Mouse (Mus musculus): ENCODE measurements around the gene Ccdc60. TPM values are rescaled to one million over a fixed set of nuclear protein-coding genes. Genes with fewer than 3 reads are reported as not detected.

Gene Ccdc60
- not detected in 2 replicates for polyA plus RNA-seq (2015; fragmentation: Nextera tagmentation; extraction: Ambion mirVana)

DNA sequence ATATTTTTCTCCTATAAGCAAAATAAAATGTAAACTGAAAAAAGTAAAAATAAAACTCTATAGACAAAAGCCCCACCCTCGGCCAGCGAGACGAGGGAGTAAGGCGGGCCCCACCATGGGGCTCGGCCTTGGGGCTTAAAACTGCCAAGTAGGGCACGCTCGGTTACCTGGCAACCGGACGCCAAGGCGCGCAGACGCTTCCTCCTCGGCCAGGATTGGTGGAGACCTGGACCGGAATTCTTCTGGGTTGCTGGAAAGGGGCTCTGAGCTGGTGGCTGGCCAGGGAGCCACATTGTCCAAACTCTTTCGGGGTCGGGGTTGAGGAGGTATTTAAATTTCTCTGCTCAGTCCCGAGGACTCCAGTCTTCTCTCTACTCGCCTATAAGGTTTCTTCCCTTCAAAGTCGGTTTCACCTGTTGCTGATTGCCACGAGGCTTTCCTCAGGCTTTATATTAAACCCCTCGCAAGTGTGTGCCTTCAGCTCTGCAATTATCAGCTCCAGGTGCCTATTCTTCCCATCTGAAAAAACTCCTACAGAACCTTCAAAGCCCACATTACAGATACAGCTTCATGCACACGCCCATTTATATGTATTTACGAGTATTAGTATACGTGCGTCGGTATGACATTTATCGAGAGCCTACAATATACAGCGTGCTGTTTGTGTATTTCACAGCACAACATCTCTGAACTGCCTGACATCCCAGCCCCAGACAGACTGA lies at the start of gene Ccdc60:
Gene Ccdc60 (minus strand): TSS at position 137 of the 722 bp plus-strand sequence.
- H3K27me3 ChIP-seq (ENCODE audit: control insufficient read depth, insufficient read depth, low read depth, low read length) = no peaks in the 10 kb centered on the region; the same call in 1 of the 2 replicates
- H3K4me3 ChIP-seq (ENCODE audit: low read depth, low read length) = no peak within 1 kb of the TSS
- ATAC-seq (ENCODE audit: low read depth) = no peak
- no peak within 1 kb of the TSS for H3K27ac ChIP-seq (ENCODE audit: low read length)
- WGBS (ENCODE audit: insufficient replicate concordance) = 3% methylated on average over 28 of the region's 28 CpGs
- H3K36me3 ChIP-seq (ENCODE audit: control insufficient read depth, insufficient read depth) = no peaks in the 10 kb centered on the region
- no peak within 1 kb of the TSS for H3K9ac ChIP-seq (ENCODE audit: low read depth, low read length)
- no peaks in the 10 kb centered on the region for H3K9me3 ChIP-seq (replicated peaks; ENCODE audit: control insufficient read depth, low read length)
- H3K4me1 ChIP-seq (ENCODE audit: control insufficient read depth, low read depth, low read length) = no peaks in the 10 kb centered on the region
- peak within 1 kb of the TSS; percentile 19 for H3K4me2 ChIP-seq (ENCODE audit: low read depth, low read length)

DNA sequence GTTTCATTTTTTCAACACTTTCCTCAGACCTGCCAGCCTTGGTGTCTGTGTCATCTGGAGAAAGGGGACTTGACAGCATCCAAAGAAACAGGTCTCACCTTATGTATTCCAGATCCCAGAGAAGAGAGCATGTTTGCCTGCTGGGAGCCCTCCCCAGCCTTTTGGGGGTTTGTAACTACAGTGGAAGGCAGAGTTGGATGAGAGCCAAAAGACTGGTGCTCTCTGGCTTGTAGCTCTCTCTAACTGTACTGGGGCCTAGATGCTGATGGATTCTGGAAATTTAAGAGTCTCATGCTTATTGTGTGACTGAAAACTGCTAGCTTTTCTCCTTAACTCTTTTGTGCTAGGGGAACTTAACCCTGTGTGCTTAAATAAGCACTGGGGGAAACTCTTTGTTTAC lies 47.4 kb upstream of the Ccdc60 start:
- H3K27ac ChIP-seq (ENCODE audit: low read length) = no peak overlapping the region
- no peak overlapping the region for H3K4me3 ChIP-seq (ENCODE audit: low read depth, low read length)
- no peak for ATAC-seq (ENCODE audit: low read depth)
- no peaks in the 10 kb centered on the region for H3K27me3 ChIP-seq (ENCODE audit: control insufficient read depth, insufficient read depth, low read depth, low read length)
- H3K9ac ChIP-seq (ENCODE audit: low read depth, low read length) = no peak overlapping the region
- no peaks in the 10 kb centered on the region for H3K9me3 ChIP-seq (replicated peaks; ENCODE audit: control insufficient read depth, low read length)
- H3K4me1 ChIP-seq (ENCODE audit: control insufficient read depth, low read depth, low read length) = no peaks in the 10 kb centered on the region
- H3K4me2 ChIP-seq (ENCODE audit: low read depth, low read length) = no peak overlapping the region
- H3K36me3 ChIP-seq (ENCODE audit: control insufficient read depth, insufficient read depth) = no peaks in the 10 kb centered on the region

DNA sequence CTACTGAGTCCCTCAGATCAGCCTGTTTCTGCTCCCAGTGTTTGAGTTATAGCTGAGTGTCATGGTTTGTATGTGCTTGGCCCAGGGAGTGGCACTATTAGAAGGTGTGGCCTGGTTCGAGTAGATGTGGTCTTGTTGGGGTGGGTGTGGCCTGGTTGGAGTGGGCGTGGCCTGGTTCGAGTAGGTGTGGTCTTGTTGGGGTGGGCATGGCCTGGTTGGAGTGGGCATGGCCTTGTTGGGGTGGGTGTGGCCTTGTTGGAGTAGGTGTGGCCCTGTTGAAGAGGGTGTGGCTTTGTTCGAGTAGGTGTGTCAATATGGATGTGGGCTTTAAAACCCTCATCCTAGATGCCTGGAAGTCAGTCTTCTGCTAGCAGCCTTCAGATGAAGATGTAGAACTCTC lies 40.1 kb upstream of the Ccdc60 start:
- no peak overlapping the region for H3K4me2 ChIP-seq (ENCODE audit: low read depth, low read length)
- H3K4me1 ChIP-seq (ENCODE audit: control insufficient read depth, low read depth, low read length) = no peaks in the 10 kb centered on the region
- 44% methylated on average over 4 of the region's 4 CpGs for WGBS (ENCODE audit: insufficient replicate concordance)
- no peak for ATAC-seq (ENCODE audit: low read depth)
- H3K9ac ChIP-seq (ENCODE audit: low read depth, low read length) = no peak overlapping the region
- no peaks in the 10 kb centered on the region for H3K36me3 ChIP-seq (ENCODE audit: control insufficient read depth, insufficient read depth)
- no peak overlapping the region for H3K4me3 ChIP-seq (ENCODE audit: low read depth, low read length)
- H3K9me3 ChIP-seq (replicated peaks; ENCODE audit: control insufficient read depth, low read length) = no peaks in the 10 kb centered on the region
- H3K27ac ChIP-seq (ENCODE audit: low read length) = no peak overlapping the region
- no peaks in the 10 kb centered on the region for H3K27me3 ChIP-seq (ENCODE audit: control insufficient read depth, insufficient read depth, low read depth, low read length)

DNA sequence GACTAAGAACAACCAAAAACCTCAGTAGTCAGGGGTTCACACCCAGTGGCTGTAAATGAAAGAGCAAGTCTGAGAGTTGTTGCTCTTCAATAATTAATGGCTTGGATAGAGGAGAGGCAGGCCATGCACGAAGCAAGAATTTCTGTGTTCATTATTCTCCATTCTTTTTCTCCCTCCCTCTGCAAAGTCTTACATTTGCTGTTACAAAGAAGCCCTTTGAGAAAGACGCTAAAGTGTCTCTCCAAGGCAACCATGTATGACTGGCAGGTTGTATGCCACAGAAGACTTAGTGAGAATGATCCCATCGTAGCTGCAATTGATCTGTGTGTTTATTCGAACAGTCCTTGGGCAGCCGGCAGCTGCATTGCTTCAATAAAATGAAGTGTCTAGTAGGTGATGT lies 34.6 kb upstream of the Ccdc60 start:
- Histone ChIP-seq H3K4me1 (ENCODE audit: control insufficient read depth, low read depth, low read length) (no peaks in the 10 kb centered on the region), H3K9ac (ENCODE audit: low read depth, low read length) (no peak overlapping the region), H3K9me3 (replicated peaks; ENCODE audit: control insufficient read depth, low read length) (no peaks in the 10 kb centered on the region), H3K27me3 (ENCODE audit: control insufficient read depth, insufficient read depth, low read depth, low read length) (no peaks in the 10 kb centered on the region), H3K27ac (ENCODE audit: low read length) (no peak overlapping the region), H3K36me3 (ENCODE audit: control insufficient read depth, insufficient read depth) (no peaks in the 10 kb centered on the region), H3K4me3 (ENCODE audit: low read depth, low read length) (no peak overlapping the region), H3K4me2 (ENCODE audit: low read depth, low read length) (no peak overlapping the region)
- no peak for ATAC-seq (ENCODE audit: low read depth)
- 55% methylated on average over 5 of the region's 5 CpGs for WGBS (ENCODE audit: insufficient replicate concordance)

DNA sequence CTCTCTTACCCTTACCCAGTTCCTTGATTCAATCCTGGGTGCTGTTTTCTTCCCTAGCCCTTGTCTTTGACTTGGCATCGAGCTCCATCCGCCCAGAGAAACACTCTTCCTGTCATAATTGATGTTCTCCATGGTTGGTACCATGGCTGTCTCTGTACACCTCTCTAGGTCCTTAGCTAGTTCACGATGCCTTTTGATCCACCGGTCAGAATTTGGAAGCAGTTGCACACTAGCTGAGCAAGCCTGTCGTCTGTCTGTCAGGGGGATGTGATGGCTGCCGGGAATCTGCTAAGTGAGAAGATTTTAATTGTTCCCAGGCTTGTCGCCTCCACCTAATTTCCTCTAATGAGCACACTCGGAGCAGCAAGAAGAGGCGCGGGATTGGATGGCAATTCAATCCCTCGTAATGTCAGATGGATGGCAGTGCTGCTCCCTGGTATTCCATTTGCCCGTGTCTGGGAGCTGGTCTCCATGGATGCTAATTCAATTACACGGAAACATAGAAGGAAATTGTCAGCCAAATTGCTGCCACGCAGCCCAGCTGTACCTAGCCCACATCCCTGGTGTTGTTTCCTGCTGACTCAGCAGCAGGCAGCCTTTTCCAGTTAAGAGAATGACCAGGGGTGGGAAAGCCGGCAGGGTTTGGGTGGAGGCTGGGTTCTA lies 33.7 kb upstream of the Ccdc60 start:
- 53% methylated on average over 15 of the region's 15 CpGs for WGBS (ENCODE audit: insufficient replicate concordance)
- no peak overlapping the region for H3K9ac ChIP-seq (ENCODE audit: low read depth, low read length)
- no peak for ATAC-seq (ENCODE audit: low read depth)
- H3K9me3 ChIP-seq (replicated peaks; ENCODE audit: control insufficient read depth, low read length) = no peaks in the 10 kb centered on the region
- no peak overlapping the region for H3K4me3 ChIP-seq (ENCODE audit: low read depth, low read length)
- H3K4me2 ChIP-seq (ENCODE audit: low read depth, low read length) = no peak overlapping the region
- no peaks in the 10 kb centered on the region for H3K4me1 ChIP-seq (ENCODE audit: control insufficient read depth, low read depth, low read length)
- H3K27ac ChIP-seq (ENCODE audit: low read length) = no peak overlapping the region
- no peaks in the 10 kb centered on the region for H3K27me3 ChIP-seq (ENCODE audit: control insufficient read depth, insufficient read depth, low read depth, low read length)
- no peaks in the 10 kb centered on the region for H3K36me3 ChIP-seq (ENCODE audit: control insufficient read depth, insufficient read depth)

DNA sequence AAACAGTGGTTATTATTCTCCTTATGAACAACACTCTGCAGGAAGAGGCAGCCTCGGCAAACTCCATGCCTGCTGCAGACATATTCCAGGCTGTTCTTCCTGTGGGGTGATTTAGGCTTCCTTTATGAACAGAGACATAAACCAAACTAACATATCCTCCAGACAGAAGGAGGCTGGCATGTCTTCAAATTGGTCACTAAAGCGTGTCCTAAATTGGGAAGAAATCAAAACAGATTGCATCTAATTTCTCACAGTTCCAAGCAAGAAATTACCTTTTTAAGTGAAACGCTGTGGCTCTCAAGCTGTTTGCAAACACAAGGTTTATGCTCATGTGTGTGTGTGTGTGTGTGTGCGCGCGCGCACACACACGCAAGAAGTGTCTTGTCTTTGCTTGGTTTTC lies 24.9 kb upstream of the Ccdc60 start:
- H3K9ac ChIP-seq (ENCODE audit: low read depth, low read length) = no peak overlapping the region
- no peaks in the 10 kb centered on the region for H3K4me1 ChIP-seq (ENCODE audit: control insufficient read depth, low read depth, low read length)
- no peak overlapping the region for H3K27ac ChIP-seq (ENCODE audit: low read length)
- no peak overlapping the region for H3K4me3 ChIP-seq (ENCODE audit: low read depth, low read length)
- no peak for ATAC-seq (ENCODE audit: low read depth)
- H3K36me3 ChIP-seq (ENCODE audit: control insufficient read depth, insufficient read depth) = no peaks in the 10 kb centered on the region
- no peaks in the 10 kb centered on the region for H3K27me3 ChIP-seq (ENCODE audit: control insufficient read depth, insufficient read depth, low read depth, low read length)
- no peak overlapping the region for H3K4me2 ChIP-seq (ENCODE audit: low read depth, low read length)
- H3K9me3 ChIP-seq (replicated peaks; ENCODE audit: control insufficient read depth, low read length) = no peaks in the 10 kb centered on the region
- 71% methylated on average over 8 of the region's 8 CpGs for WGBS (ENCODE audit: insufficient replicate concordance)

DNA sequence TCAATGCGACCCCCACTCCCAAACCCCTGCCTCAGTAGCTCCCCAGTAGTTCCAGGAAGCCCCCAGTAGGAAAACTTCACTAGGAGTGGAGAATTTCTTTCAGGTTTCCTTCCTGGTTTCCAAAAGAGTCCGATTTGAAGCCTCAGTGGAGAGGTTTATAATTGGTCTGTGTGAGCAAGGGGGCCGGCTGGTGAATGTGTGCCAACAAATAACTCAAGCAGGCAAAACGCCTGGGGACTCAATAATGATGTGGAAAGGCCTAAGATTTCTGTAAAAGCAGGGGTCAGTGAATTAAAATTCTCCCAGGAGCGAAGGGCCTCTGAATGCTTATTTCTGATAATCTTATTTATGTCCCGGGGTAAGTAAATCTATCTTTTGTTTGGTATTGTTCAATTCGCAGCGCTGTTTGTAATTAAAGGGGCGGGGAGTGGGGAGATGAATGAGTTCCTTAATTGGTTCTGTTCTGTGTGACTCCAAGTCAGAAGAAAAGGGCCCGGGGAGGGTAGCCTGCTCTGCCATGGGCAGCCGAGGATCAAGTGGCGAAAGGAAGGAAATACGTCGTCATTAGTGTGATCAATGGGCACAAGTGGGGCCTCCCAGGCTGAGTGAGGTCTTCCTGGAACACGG lies 23.4 kb upstream of the Ccdc60 start:
- Histone ChIP-seq H3K4me1 (ENCODE audit: control insufficient read depth, low read depth, low read length) (no peaks in the 10 kb centered on the region), H3K36me3 (ENCODE audit: control insufficient read depth, insufficient read depth) (no peaks in the 10 kb centered on the region), H3K4me2 (ENCODE audit: low read depth, low read length) (no peak overlapping the region), H3K9me3 (replicated peaks; ENCODE audit: control insufficient read depth, low read length) (no peaks in the 10 kb centered on the region), H3K27me3 (ENCODE audit: control insufficient read depth, insufficient read depth, low read depth, low read length) (no peaks in the 10 kb centered on the region), H3K4me3 (ENCODE audit: low read depth, low read length) (no peak overlapping the region), H3K27ac (ENCODE audit: low read length) (no peak overlapping the region), H3K9ac (ENCODE audit: low read depth, low read length) (no peak overlapping the region)
- WGBS (ENCODE audit: insufficient replicate concordance) = 39% methylated on average over 15 of the region's 15 CpGs
- ATAC-seq (ENCODE audit: low read depth) = no peak

DNA sequence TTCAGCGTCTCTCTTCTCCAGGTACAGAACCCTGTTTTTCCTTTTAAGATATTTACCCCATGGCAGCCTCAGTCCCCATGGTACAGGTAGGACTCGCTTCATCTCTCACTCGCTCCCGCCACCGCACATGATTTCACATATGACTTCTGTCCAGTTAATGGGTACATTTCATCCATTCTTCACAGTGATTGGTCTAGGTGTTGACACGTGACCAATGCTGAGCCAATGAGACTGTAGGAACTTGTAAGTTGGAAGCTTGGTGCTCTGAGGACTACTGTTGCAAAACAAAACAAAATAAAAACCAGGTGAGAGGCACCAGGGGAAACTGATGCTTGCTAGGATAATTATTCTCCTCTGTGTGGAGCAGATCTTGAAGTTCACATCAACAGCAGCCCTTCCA lies 22.9 kb upstream of the Ccdc60 start:
- WGBS (ENCODE audit: insufficient replicate concordance) = 79% methylated on average over 6 of the region's 6 CpGs
- H3K9ac ChIP-seq (ENCODE audit: low read depth, low read length) = no peak overlapping the region
- H3K4me2 ChIP-seq (ENCODE audit: low read depth, low read length) = no peak overlapping the region
- H3K4me1 ChIP-seq (ENCODE audit: control insufficient read depth, low read depth, low read length) = no peaks in the 10 kb centered on the region
- H3K27ac ChIP-seq (ENCODE audit: low read length) = no peak overlapping the region
- no peaks in the 10 kb centered on the region for H3K36me3 ChIP-seq (ENCODE audit: control insufficient read depth, insufficient read depth)
- ATAC-seq (ENCODE audit: low read depth) = no peak
- no peaks in the 10 kb centered on the region for H3K9me3 ChIP-seq (replicated peaks; ENCODE audit: control insufficient read depth, low read length)
- no peaks in the 10 kb centered on the region for H3K27me3 ChIP-seq (ENCODE audit: control insufficient read depth, insufficient read depth, low read depth, low read length)
- no peak overlapping the region for H3K4me3 ChIP-seq (ENCODE audit: low read depth, low read length)

DNA sequence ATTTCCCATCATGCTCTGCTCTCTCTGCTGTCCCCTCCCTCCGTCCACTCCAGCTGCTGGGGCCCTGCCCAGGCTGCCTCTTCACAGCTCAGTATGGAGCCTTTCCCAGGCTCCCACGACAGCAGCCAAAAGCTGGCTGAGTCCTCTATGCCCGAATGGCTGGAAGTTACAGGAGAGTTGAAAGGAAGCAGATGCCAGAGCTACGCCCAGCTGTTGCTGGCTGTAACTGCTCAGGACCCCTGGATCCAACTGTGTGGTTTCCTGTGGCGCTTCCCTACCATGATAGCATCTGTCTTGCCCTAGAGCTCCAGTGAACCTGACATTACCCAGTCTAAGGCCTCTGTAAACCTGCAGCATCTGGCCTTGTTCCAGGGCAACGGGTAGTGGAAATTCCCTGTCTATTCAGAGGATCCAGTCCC lies 20.6 kb upstream of the Ccdc60 start:
- H3K36me3 ChIP-seq (ENCODE audit: control insufficient read depth, insufficient read depth) = no peaks in the 10 kb centered on the region
- no peaks in the 10 kb centered on the region for H3K4me1 ChIP-seq (ENCODE audit: control insufficient read depth, low read depth, low read length)
- H3K4me2 ChIP-seq (ENCODE audit: low read depth, low read length) = no peak overlapping the region
- H3K4me3 ChIP-seq (ENCODE audit: low read depth, low read length) = no peak overlapping the region
- H3K27me3 ChIP-seq (ENCODE audit: control insufficient read depth, insufficient read depth, low read depth, low read length) = no peaks in the 10 kb centered on the region
- no peak overlapping the region for H3K9ac ChIP-seq (ENCODE audit: low read depth, low read length)
- no peaks in the 10 kb centered on the region for H3K9me3 ChIP-seq (replicated peaks; ENCODE audit: control insufficient read depth, low read length)
- ATAC-seq (ENCODE audit: low read depth) = no peak
- H3K27ac ChIP-seq (ENCODE audit: low read length) = no peak overlapping the region
- WGBS (ENCODE audit: insufficient replicate concordance) = 18% methylated on average over 6 of the region's 6 CpGs
